In the genomic region with DNA sequence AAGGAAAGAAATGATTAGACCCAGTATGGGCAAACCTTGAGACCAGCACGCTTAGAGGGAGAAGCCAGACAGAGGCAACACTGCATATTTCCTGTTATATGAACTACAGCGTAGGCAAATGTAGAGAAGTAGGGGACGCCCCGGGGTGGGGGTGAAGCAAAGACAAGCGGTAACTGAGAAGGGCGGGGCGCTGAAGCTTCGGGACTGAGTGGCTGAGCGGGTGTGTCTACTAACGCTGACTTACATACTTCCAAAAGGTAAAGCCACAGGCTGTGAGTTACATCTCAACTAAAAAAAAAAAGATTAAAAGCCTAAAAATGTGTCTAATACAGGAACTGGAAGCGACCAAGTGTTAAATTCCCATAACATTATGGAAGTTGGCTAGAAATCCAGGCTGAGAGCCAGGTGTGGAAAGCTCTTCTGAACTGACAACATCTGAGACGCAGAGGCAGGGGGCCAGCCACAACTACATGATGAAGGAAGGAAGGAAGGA, we compare ENCODE assay signal across 8 mouse cellular contexts. TPM values are rescaled to one million over a fixed set of nuclear protein-coding genes. Genes with fewer than 3 reads are reported as not detected.
DNase-seq lines count a peak whose midpoint lies in the region; ATAC-seq and TF ChIP-seq lines count a peak whose summit lies in the region.

No protein-coding gene starts in this region.

- ATAC-seq in hindbrain, embryonic 16.5 days: no peak
- no peak for ATAC-seq in neural tube, embryonic 14.5 days (ENCODE audit: low read depth)

- no peak for TF ChIP-seq CTCF in E14TG2a.4 (conservative IDR thresholded peaks at IDR 0.05; ENCODE audit: low read length)

- peaks cover 8% of the 10 kb centered on the region for H3K36me3 ChIP-seq in E14TG2a.4 (ENCODE audit: insufficient read depth, low read length)
- peaks cover 20% of the 10 kb centered on the region for H3K36me3 ChIP-seq in forebrain, embryonic 10.5 days (replicated peaks)
- no peaks in the 10 kb centered on the region for H3K36me3 ChIP-seq in hindbrain, embryonic 16.5 days (ENCODE audit: control insufficient read depth, insufficient read depth, low read length)
- peaks cover 3% of the 10 kb centered on the region; the same call in 1 of the 2 replicates for H3K36me3 ChIP-seq in neural tube, embryonic 14.5 days (ENCODE audit: control insufficient read depth, insufficient read depth, low read length)

- DNase-seq in 3T3-L1 (ENCODE audit: low read depth, low spot score): peak; percentile 68
- no peak for DNase-seq in forebrain, embryonic 10.5 days (ENCODE audit: extremely low spot score, low spot score)
- DNase-seq in lung, adult 18-20 months: peak; percentile 83
- DNase-seq in layer of hippocampus, adult 9-11 months: no peak
- DNase-seq in frontal cortex, postnatal 14 days (ENCODE audit: low spot score in 2 of 2): no peak

- 45% methylated on average over 12 of the region's 12 CpGs for WGBS in forebrain, embryonic 10.5 days
- 25% methylated on average over 12 of the region's 12 CpGs for WGBS in hindbrain, embryonic 16.5 days
- 32% methylated on average over 12 of the region's 12 CpGs for WGBS in neural tube, embryonic 14.5 days

- peaks cover 2% of the 10 kb centered on the region; the same call in 1 of the 2 replicates for H3K27me3 ChIP-seq in E14TG2a.4 (ENCODE audit: insufficient read depth, low read length)
- no peaks in the 10 kb centered on the region for H3K27me3 ChIP-seq in forebrain, embryonic 10.5 days (ENCODE audit: poor library complexity, severe bottlenecking)
- H3K27me3 ChIP-seq in hindbrain, embryonic 16.5 days (replicated peaks; ENCODE audit: control insufficient read depth, insufficient read depth, low read length): no peaks in the 10 kb centered on the region
- H3K27me3 ChIP-seq in neural tube, embryonic 14.5 days (ENCODE audit: control insufficient read depth, insufficient read depth, low read length): no peaks in the 10 kb centered on the region

- peak overlapping the region; percentile 99 for H3K27ac ChIP-seq in forebrain, embryonic 10.5 days
- H3K27ac ChIP-seq in hindbrain, embryonic 16.5 days (ENCODE audit: low read depth, low read length): peak overlapping the region; percentile 96
- peak overlapping the region; percentile 91 for H3K27ac ChIP-seq in neural tube, embryonic 14.5 days (ENCODE audit: low read depth, low read length)

- H3K9ac ChIP-seq in hindbrain, embryonic 16.5 days (ENCODE audit: low read depth, low read length): peak overlapping the region; percentile 85
- H3K9ac ChIP-seq in neural tube, embryonic 14.5 days (replicated peaks; ENCODE audit: low read depth, low read length): peak overlapping the region; percentile 92

- no peaks in the 10 kb centered on the region for H3K9me3 ChIP-seq in E14TG2a.4 (ENCODE audit: low read length)
- no peaks in the 10 kb centered on the region for H3K9me3 ChIP-seq in forebrain, embryonic 10.5 days
- no peaks in the 10 kb centered on the region for H3K9me3 ChIP-seq in hindbrain, embryonic 16.5 days (ENCODE audit: control insufficient read depth, low read length)
- H3K9me3 ChIP-seq in neural tube, embryonic 14.5 days (ENCODE audit: control insufficient read depth, low read length): no peaks in the 10 kb centered on the region

- peak overlapping the region; percentile 79 for H3K4me3 ChIP-seq in E14TG2a.4 (replicated peaks; ENCODE audit: low read length)
- peak overlapping the region; percentile 84 for H3K4me3 ChIP-seq in forebrain, embryonic 10.5 days
- peak overlapping the region; percentile 63 for H3K4me3 ChIP-seq in hindbrain, embryonic 16.5 days (ENCODE audit: low read length)
- H3K4me3 ChIP-seq in neural tube, embryonic 14.5 days (ENCODE audit: low read depth, low read length): peak overlapping the region; percentile 75

- H3K4me1 ChIP-seq in E14TG2a.4 (replicated peaks; ENCODE audit: low read depth, low read length): peaks cover 54% of the 10 kb centered on the region
- H3K4me1 ChIP-seq in forebrain, embryonic 10.5 days: peaks cover 52% of the 10 kb centered on the region
- H3K4me1 ChIP-seq in hindbrain, embryonic 16.5 days (ENCODE audit: control insufficient read depth, insufficient read depth, low read depth, low read length): peaks cover 23% of the 10 kb centered on the region
- H3K4me1 ChIP-seq in neural tube, embryonic 14.5 days (ENCODE audit: control insufficient read depth, insufficient read depth, low read length): peaks cover 22% of the 10 kb centered on the region

- H3K4me2 ChIP-seq in hindbrain, embryonic 16.5 days (ENCODE audit: low read length): peak overlapping the region; percentile 70
- H3K4me2 ChIP-seq in neural tube, embryonic 14.5 days (ENCODE audit: low read depth, low read length): peak overlapping the region; percentile 89

RNA-seq across cellular contexts. Expression of a gene that starts 1.3 kb away (rescaled TPM):
- polyA plus RNA-seq in forebrain, embryonic 10.5 days (2016; fragmentation: Nextera tagmentation; extraction: Ambion mirVana): 13.9 and 17.5 TPM in 2 replicates
- polyA plus RNA-seq in hindbrain, embryonic 16.5 days (2015; fragmentation: Nextera tagmentation; extraction: Ambion mirVana): 9.6 and 13.2 TPM in 2 replicates
- polyA plus RNA-seq in neural tube, embryonic 14.5 days (2014; fragmentation: Nextera tagmentation; extraction: Ambion mirVana): 19.2 and 20.9 TPM in 2 replicates

RNA-seq across cellular contexts. Expression of a gene that starts 11.1 kb away (rescaled TPM):
- polyA plus RNA-seq in forebrain, embryonic 10.5 days (2016; fragmentation: Nextera tagmentation; extraction: Ambion mirVana): not detected in 2 replicates
- polyA plus RNA-seq in hindbrain, embryonic 16.5 days (2015; fragmentation: Nextera tagmentation; extraction: Ambion mirVana): not detected in 2 replicates
- polyA plus RNA-seq in neural tube, embryonic 14.5 days (2014; fragmentation: Nextera tagmentation; extraction: Ambion mirVana): not detected in 2 replicates

Comparison
In these comparisons a context has a peak if more than half of its experiments do, and no peak if none do; other contexts are left out.
1. DNase-seq: peak in 3T3-L1 (single experiment) and lung, adult 18-20 months (2 of 2); none in forebrain, embryonic 10.5 days (single experiment), layer of hippocampus, adult 9-11 months (single experiment) and frontal cortex, postnatal 14 days (0 of 2).
2. Peak in every context shown above with its lines, with median percentiles within 50 percentile points of each other: H3K4me3 ChIP-seq and H3K27ac ChIP-seq.